Mouse (Mus musculus) layer of hippocampus, postnatal 36 days (tissue): ENCODE results near the gene Farp1. TPM values are rescaled to one million over a fixed set of nuclear protein-coding genes. Genes with fewer than 3 reads are reported as not detected.

Experiments
- DNase-seq, 2 experiments: peaks; one replicate each; pipeline ENCODE4 v3.0.0; 2022
- total RNA-seq, 2 experiments: library from RNA; stranded (reverse); gene quantifications; 2 replicates each; pipeline ENCODE4 v1.2.3; 2021

Farp1 gene
- total RNA-seq, 2 experiments from 2014 or later: 91.6 to 115 TPM

DNA sequence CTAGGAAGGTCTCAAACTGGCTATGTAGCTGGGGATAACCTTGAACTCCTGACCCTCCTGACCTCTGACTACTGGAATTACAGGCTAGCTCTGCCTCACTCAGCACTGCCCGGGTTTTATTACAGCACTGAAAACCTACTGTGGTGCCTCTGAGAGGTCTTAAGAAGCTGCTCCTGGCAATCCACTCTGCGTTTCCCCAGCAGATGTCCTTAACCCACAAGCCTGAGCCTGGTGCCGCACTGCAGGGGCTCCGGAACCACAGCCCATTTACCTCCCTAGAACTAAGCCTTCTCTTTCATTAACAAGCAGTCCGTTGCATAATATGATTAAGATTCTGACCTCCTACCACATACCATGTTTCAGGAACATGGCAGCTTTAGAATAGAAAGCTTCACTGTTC lies 281.1 kb downstream of the Farp1 start:
- DNase-seq: no peak

DNA sequence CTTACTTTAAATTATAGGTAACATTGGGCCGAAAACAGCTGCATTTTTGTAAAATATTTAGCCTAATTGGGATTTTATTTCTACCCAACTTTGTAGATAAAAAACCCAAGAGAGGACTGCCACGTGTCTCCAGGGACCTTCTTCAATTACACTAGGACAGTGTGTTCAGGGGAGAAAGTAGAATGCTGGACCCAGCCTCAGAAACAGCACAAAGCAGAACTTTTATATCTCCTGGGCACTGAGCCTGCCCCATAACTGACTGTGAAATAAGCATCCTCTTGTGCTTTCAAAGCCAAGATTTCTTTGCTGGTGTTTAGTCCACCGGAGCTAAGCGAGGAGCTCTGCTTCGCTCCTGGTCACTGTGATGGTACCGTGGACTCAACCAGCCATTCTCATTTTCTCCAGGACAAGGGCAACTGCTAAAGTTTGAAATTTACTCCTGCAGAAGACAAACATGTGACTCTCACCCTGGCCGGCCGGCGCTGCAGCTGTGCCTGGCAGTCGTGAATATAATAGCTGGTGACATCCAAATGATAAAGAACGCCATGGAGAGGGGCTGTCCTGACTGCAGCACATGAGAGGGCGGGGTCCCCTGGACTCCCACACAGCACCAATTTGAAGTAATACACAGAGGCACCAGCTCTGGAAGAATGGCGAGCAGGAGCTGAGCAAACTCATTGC lies 281.8 kb downstream of the Farp1 start:
- DNase-seq: no peak

DNA sequence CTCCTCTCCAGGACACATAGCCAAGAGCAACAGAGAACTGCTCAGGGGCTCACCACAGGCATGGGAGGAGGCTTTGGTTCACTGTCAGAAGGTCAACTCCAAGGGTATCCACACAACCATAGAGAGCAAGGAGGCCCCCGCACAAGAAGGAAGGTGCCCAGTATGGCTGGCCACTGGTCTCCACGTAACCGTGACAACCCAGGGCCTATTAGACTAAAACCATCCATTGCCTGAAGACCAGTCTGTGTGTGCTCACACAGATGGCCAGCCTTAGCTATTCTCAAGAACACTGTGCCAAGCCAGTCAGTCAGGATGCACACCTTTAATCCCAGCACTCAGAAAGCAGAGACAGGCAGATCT lies 282.3 kb downstream of the Farp1 start:
- DNase-seq: no peak

DNA sequence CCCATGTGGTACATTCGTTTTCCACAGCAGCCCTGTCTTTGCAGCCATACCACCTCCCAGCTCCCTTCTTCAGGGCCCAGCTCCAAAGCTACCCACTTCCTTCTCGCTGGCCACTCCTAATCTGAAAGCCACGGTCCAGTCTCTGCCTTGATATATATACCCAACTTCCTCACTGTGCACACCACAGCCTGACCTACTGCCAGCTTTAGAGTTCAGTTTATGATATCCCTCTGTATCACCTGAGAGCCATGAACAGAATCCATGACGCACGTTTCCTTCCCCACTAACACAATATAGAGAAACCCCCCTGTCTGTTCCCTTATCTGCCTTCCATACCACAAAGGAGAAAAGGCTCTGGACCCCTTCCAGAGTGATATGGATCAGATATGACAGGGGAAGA lies 283.4 kb downstream of the Farp1 start:
- no peak for DNase-seq

DNA sequence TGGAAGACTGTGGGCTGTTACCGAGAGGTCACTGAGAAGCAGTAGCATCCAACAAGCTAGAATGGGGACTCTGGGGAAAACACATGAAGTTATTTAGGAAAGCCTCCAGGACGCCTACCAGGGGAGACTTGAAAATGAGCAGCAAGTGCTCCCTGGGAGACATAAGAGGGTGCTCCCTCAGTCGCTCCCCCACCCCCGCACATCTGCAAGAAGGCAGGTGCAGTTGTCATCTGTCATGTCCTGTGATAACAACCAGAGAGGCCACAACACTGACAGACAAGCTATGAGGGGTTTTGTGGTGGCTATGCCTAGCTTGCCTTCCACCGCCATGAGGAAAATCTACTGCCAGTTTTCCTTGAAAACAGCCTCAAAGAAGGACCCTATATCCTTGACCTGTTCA lies 287.1 kb downstream of the Farp1 start:
- no peak for DNase-seq

DNA sequence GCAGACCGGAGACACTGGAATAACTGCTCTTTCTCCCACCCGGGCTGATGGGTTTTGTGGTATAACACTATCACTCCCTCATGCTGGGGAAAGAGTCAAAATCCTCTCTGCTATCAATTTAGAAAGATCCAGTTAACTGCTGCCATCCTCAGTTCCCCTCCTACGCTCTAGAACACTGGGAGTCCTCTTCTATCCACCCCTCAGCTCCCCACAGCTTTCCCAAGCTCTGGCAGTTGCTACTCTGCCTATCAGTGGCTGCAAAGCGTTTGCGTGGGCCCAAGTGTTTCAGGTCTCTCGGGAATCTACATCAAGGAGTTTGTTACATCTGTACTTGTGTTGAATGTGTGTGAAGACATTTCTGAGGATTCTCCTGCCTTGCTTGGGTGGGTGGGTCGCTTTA lies 287.6 kb downstream of the Farp1 start:
- peak; percentile 53 to 54 for DNase-seq

DNA sequence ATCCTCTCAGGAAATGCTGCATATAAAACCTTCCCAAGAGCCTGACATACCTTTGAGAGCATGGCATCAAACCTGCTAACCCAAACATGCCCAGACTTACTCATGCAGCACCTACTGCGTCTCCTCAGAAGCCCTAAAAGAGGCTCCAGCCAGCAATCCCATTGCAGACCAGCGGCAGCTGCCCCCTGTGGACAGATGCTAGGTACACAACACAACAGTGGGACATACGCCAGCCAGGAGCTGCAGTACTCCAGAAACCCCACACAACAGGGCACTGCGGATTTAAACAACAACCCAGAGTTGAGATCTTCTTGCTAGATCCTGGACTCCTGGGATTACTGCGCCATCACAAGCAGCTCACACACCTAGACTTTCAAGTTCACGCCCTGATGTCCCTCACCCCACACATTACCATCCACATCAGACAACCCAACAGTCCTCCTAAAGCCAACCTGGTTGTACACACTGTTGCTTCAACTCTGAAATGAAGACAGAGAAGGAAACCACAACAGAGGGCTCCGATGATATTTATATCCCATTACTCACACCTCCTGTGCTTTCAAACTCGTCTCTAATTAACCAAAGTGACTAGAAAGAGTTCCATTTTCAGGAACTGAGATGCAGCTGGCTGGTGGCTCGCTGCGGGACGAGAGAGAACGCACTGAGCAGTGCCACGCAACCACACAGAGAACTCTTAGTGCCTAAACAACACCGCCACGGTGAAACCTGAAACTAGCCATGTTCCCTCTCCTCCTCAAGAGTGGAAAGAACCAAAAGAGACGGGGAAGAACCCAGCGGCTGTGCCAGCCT lies 289.7 kb downstream of the Farp1 start:
- no peak for DNase-seq

DNA sequence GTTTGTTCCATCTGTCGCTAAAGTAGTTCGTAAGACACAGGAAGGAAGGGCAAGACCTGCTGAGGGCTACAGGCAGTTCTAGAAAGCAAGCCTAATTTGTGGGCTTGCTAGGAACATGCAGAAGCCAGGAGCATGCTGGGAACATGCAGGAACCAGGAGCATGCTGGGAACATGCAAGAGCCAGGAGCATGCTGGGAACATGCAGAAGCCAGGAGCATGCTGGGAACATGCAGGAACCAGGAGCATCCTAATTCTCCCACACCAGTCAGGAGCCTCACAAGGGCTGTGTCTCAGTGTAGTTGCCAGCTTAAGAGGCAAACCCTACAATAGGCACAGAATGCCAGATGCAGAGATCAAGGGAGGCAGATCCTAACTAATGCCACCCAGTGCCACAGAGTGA lies 291.4 kb downstream of the Farp1 start:
- DNase-seq: no peak

DNA sequence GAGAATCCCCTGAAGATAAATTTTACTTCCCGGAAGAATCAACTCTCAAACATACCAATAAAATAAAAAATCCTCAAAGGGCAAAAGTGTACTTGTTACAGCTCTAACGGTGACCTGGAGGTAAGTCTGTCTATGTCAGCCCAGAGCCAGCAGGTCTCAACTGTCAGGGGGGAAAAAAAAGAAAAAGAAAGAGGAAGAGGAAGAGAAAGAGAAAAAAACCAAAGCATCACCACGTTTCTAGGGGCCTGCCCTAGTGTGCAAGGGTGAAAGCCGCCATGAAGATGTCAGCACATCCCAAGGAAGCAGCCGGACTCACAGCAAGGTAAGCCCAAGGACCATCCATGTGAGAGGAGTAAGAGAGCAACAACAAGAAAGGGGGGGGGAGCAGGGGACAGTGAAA lies 293.9 kb downstream of the Farp1 start:
- no peak for DNase-seq

DNA sequence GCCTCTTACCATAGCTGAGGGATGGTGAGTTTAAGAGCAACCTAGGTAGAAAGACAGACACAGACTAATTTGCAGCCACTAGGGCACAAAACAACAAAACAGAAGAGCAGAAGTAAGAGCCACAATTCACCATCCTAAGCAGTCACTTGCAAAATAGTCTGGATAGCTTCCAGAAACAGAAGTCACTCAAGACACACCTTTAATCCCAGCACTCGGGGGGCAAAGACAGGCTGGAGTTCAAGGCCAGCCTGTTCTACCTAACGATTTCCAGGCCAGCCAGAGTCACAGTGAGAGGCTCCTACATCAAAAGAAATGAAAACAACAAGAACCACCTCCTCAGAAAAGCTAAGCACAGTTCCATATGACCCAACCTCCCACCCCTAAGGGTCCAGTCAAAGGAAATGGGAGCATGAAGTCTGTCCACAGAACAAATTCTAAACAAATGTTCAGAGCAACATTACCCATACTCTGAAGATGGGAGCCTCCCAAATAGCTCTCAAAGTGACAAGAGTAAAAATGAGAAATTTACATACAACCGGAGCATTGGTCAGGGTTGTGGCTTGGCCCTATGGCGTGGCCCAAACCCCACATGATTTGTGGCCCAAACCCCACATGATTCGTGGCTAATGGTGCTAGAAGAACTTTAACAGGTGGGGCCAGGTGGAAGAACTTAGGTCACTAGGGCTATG lies 294.5 kb downstream of the Farp1 start:
- no peak for DNase-seq

DNA sequence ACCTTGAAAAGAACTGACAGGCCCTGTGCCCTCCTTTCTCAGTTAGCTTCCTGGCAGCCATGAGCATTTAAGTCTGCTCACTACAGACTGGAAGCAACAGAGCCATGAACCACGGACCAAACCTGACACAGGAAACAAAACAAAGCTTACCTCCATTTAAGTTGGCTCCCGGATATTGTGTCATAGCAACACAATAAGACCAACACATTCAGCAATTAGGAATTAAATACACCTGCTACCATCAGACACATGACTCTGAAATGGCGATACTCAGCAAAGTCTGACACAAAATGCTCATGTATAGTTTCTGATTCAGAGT lies 295.0 kb downstream of the Farp1 start:
- DNase-seq: no peak

Other genes starting within 250 kb of the Farp1 start
- 100 to 1,000 TPM in 1 of 2 experiments, 10 to 100 TPM in 1; 96.0 to 101 TPM for gene Ipo5, start 124.0 kb upstream of the Farp1 start, total RNA-seq